ENCODE assay signal across 10 mouse cellular contexts in the genomic region with DNA sequence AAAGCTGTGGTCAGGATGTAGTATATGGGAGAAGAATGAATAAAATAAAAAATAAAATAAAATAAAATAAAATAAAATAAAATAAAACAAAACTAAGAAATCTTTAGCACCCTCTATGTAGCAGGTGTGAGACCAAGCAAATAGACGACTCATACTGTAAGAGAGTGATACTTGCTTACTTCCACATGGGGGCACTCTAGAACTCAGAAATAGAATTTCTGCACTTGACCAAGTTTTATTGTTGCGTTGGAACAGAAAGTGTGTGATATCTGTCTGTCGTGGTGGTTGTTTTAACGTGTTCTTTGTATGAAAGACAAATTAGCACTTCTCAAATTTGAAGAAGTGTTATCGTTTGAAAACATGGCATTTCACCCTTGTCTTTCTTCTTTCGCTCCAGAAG.
A peak's percentile ranks its signal among the peaks of the same experiment; 100 is the strongest.
DNase-seq lines count a peak whose midpoint lies in the region; ATAC-seq and TF ChIP-seq lines count a peak whose summit lies in the region.
"Had no signal": no experiment of that assay in that cellular context is flagged by ENCODE, and none has a peak within 500 bp of the region (broad histone marks: within the 10 kb centered on the region; RNA-seq: fewer than 3 reads in every experiment).

No protein-coding gene starts in this region.

- no peaks in the 10 kb centered on the region for H3K9me3 ChIP-seq in midbrain, embryonic 12.5 days
- H3K9me3 ChIP-seq: limb, embryonic 15.5 days had no signal

- H3K4me1 ChIP-seq in midbrain, embryonic 12.5 days, result no peaks in the 10 kb centered on the region
- H3K4me1 ChIP-seq: limb, embryonic 15.5 days had no signal

- H3K27ac ChIP-seq in midbrain, embryonic 12.5 days (replicated peaks), result no peak overlapping the region
- H3K27ac ChIP-seq: limb, embryonic 15.5 days had no signal

- TF ChIP-seq CTCF in brain, embryonic 14.5 days (IDR thresholded peaks at IDR 0.05; ENCODE audit: borderline replicate concordance, extremely low read depth, insufficient read depth, insufficient read length), result peak; percentile 34; the same call in 1 of the 2 replicates

- peak; percentile 62; the same call in 1 of the 2 replicates for ATAC-seq in midbrain, embryonic 12.5 days (ENCODE audit: low FRiP score, low read depth)

- H3K36me3 ChIP-seq in midbrain, embryonic 12.5 days, result no peaks in the 10 kb centered on the region
- H3K36me3 ChIP-seq: limb, embryonic 15.5 days had no signal

- TF ChIP-seq POLR2A in brain, embryonic 14.5 days (IDR thresholded peaks at IDR 0.05; ENCODE audit: borderline replicate concordance, extremely low read depth, insufficient read depth, insufficient read length, poor library complexity, severe bottlenecking), result no peak

- H3K27me3 ChIP-seq in midbrain, embryonic 12.5 days, result no peaks in the 10 kb centered on the region
- H3K27me3 ChIP-seq: limb, embryonic 15.5 days had no signal

- no peak overlapping the region for H3K9ac ChIP-seq in midbrain, embryonic 12.5 days (replicated peaks)
- H3K9ac ChIP-seq: limb, embryonic 15.5 days had no signal

- no peak overlapping the region for H3K4me3 ChIP-seq in midbrain, embryonic 12.5 days
- H3K4me3 ChIP-seq: limb, embryonic 15.5 days had no signal

- DNase-seq in kidney, adult 9 months, result peak; percentile 7
- DNase-seq in kidney, postnatal 4 days, result no peak
- peak; percentile 35 for DNase-seq in CD4-positive, CD25-positive, alpha-beta regulatory T cell, adult 2 months (ENCODE audit: low read depth, low spot score)
- peak; percentile 75 for DNase-seq in brain, embryonic 14.5 days (ENCODE audit: low read depth)
- DNase-seq in adrenal gland, postnatal 10 days, result no peak
- no peak for DNase-seq in heart, adult 9 months (ENCODE audit: low spot score in 2 of 2)
- DNase-seq in spleen, postnatal 4 days (ENCODE audit: low spot score in 2 of 2), result no peak
- DNase-seq: gastrocnemius, postnatal 14 days had no signal

- no peak overlapping the region for H3K4me2 ChIP-seq in midbrain, embryonic 12.5 days (replicated peaks)
- H3K4me2 ChIP-seq: limb, embryonic 15.5 days had no signal

- WGBS in midbrain, embryonic 12.5 days, result 55% methylated on average over 6 of the region's 6 CpGs

Comparison
In these comparisons a context has a peak if more than half of its experiments do, and no peak if none do; other contexts are left out.
1. DNase-seq: peak in kidney, adult 9 months (single experiment), CD4-positive, CD25-positive, alpha-beta regulatory T cell, adult 2 months (single experiment) and brain, embryonic 14.5 days (single experiment); none in kidney, postnatal 4 days (0 of 2), adrenal gland, postnatal 10 days (single experiment), heart, adult 9 months (0 of 2) and spleen, postnatal 4 days (0 of 2).